Mouse (Mus musculus) E14TG2a.4 (cell line): ENCODE results near the gene Cfap20.

Experiments
- CTCF ChIP-seq: conservative IDR thresholded peaks from 2 replicates; pipeline ENCODE4 v1.5.1; 2014; ENCODE audit warnings: low read length
- NANOG ChIP-seq: IDR thresholded peaks from 2 replicates; pipeline ENCODE4 v1.6.1; 2014; ENCODE audit warnings: borderline replicate concordance, low read length, mixed read lengths
- POU5F1 ChIP-seq: IDR thresholded peaks from 2 replicates; pipeline ENCODE4 v1.6.1; 2014; ENCODE audit warnings: low read length, borderline replicate concordance

GRCm38 (mm10) chr8:95377863-95378291 is 56.8 kb downstream of the Cfap20 start:
- TF ChIP-seq POU5F1 (no peak), CTCF (no peak), NANOG (no peak)
